Mouse (Mus musculus) gastrocnemius, postnatal 4 days (tissue): ENCODE results near the gene Rpl35a. TPM values are rescaled to one million over a fixed set of nuclear protein-coding genes. Genes with fewer than 3 reads are reported as not detected.
A peak's percentile ranks its signal among the peaks of the same experiment; 100 is the strongest.
"Not testable (repeated sequence)": the region's sequence is repeated elsewhere in the genome, so short reads cannot be mapped to it uniquely, and the experiment has no call there.

ENCODE experiments used
- DNase-seq, 2 experiments: peaks; one replicate each; pipeline ENCODE4 v3.0.0; 2021 to 2022; ENCODE audit warnings: low spot score in 2 of 2, mixed read lengths in 2 of 2
- total RNA-seq, 2 experiments: library from RNA; stranded (reverse); gene quantifications; 2 replicates each; pipeline ENCODE4 v1.2.3; 2021

Rpl35a gene
- total RNA-seq, 2 experiments from 2014 or later, result 506 to 544 TPM

DNA sequence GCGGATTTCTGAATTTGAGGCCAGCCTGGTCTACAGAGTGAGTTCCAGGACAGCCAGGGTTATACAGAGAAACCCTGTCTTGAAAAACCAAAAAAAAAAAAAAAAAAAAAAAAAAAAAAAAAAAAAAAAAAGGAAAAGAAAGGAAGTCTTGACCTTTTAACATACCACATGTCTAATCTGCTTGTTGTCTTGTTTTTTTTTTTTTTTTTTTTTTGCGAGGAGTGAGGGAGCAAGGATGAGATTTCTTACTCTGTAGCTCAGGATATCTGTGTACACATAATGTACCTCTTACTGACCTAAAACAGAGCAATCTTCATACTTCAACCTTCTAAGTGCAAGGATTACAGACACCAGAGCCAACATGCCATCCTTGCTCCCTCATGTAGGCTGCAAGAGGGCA is 1.3 kb upstream of the Rpl35a start:
- DNase-seq, result not testable (repeated sequence)

DNA sequence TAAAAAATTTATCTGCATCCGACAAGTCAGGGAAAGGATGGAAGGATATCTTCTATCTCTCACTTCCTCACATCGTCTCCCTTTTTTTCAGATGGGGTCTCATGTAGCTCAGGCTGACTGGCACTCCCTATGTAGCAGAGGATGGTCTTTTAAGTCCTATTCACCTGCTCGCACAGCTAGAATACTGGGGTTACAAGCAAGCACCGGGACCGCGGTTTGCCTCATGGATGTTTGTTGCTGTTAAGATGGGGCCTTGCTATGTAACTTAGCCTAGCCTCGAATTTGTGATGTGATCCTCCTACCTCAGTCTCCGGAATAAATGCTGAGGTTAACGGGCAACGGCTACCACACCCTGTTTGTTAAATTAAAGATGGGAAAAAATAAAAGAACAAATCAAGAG is 598 bp upstream of the Rpl35a start:
- DNase-seq, result no peak

DNA sequence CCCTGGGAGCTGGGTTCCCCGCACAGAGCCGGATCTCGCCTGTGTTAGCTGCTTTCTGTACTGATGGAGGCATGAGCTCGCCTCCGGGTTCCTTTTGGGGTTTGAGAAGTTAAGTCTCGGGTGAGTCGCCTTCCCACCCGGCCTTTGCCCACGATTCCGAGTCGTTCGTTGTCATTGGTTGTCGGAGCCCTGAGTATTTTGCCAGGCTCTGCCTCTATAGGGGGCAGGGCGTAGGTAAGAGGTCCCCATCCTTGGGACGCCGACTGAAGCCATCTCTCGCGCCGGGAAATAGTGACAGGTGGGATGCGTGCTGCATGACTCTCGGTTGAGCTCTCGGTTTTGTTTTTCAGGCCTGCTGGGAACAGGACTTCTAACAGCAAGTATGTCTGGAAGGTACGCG is 533 bp downstream of the Rpl35a start:
- peak in 1 of 2 experiments; percentile 40 for DNase-seq

DNA sequence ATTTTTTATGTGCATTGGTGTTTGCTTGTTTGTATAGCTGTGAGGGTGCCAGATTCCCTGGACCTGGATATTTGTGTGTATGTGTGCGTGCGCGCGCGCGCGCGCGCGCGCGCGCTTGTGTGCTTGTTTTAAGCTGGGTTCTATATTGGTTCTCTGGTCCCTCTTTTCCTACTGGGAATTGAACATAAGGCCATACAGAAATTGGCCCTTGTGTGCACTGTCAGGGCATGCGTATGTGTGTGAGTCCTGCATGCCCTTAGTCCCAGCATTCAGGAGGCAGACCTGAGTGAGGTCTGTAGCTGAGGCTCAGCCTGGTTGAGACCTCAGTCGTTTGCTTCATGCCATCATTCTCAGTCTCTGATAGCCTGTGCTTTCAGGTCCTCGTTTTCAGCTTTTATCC is 1.8 kb downstream of the Rpl35a start:
- no peak for DNase-seq

DNA sequence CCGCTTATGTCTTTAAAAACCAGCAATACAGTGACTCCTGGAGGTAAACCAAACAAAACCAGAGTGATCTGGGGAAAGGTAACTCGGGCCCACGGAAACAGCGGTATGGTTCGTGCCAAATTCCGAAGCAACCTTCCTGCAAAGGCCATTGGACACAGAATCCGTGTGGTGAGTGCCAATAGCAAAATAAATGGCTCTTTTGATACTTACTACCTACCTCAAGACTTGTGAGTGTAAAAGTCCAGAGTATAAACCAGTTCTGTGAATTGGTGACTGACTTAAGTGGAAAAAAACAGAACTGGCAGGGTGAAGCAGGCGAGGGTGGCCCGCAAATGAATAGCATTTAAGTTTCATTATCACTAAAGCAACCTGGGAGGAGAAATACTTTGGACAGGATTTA is 2.4 kb downstream of the Rpl35a start:
- not testable (repeated sequence) for DNase-seq

DNA sequence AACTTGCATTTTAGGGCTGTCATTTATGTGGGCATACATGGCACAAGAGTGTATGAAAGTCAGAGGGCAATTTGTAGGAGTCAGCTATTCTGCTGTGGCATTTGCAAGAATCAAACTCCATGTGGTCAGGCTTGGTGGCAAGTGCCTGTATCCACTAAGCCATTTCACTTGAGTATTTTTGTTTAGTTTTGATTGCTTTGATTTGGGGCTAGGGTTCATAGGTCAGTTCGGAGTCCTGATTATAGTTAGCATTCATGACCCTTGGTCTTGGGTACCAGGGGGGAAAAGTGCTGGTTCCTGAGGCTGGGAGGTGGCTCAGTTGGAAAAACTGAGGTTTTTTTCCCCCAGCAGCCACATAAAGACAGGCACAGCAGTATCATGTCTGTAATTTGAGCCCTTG is 3.2 kb downstream of the Rpl35a start:
- no peak for DNase-seq

DNA sequence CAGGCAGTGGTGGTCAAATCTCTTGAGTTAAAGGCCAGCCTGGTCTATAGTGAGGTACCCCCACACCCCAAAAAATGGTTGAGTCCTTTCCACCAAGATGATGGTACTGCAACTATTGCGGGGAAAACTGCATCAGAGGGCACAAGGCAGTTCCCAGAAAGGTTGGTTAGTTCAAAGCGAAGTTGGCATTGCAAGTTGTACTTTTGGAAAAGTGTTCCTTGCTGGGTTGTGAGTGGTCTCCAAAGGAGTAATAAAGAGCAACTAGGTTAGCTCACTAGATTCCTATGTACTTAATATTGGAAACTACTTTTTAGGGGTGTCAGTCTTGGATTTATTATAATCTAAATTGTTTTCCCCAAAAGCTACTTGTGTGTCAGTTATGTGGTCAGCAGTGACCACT is 4.7 kb downstream of the Rpl35a start:
- DNase-seq, result no peak

DNA sequence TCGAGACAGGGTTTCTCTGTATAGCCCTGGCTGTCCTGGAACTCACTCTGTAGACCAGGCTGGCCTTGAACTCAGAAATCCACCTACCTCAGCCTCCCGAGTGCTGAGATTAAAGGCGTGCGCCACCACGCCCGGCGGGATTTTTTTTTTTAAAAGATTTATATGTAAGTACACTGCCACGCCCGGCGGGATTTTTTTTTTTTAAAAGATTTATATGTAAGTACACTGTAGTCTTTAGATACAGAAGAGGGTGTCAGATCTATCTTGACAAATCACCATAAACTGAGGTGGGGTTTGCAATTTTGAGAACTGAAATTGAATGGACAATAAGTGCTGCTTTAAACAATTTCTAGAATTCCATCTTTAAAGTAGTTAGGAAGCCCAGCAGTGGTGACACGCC is 5.1 kb downstream of the Rpl35a start:
- no peak for DNase-seq

DNA sequence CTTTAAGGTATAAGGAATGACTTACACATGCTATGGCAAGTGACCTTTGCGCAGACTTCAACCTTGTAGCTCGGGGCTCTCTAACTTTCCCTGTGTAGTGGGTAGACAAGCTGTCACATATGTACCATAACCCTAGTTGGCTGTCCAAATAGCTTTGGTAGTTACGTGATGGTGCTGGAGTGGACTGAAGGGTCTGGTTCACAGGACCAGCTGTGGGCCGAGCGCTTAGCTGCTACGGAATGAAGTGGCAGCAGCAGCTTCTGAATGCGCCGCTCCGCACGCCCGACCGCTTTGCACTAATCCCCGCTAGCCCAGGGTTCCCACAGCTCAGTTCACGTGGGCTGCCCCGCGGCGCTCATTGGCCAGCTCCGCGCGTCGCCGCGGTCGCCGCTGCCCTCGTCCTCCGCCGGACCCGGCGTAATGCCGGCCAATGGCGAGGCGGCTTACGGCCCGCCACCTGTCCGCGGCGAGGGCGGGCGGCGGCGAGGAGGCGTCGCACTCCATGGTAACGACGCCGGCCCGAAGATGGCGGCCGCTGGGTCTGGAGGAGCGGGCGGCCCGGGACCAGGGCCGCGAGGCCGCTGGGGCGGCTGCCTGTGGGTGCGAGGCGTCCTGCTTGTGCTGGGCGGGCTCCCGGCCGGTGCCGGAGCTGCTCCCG is 5.9 kb downstream of the Rpl35a start, which contains the start of gene Lmln:
Gene Lmln (plus strand): TSS at position 498 of the 658 bp plus-strand sequence.
- DNase-seq, result peak; percentile 79 to 88

DNA sequence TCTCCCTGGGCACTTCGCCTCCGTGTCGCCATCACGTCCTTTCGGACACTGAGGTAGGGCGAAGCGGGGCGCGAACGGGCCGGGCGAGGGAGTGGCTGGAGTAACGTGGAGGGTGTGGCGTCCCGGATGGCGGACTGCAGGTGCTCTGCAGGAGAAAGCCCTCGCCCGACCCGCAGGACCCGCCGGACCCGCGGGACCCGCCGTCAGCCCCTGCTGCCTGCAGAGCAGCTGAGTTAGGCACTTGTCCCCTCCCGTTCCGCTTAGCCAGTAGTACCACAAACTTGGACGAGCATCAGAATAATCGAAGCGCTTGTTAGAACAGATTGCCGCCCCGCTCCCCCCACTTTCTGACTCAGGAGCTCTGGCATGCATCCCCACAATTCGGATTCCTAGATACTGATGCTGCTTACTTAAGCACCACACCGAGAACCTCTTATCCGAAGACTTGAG is 6.5 kb downstream of the Rpl35a start:
- DNase-seq, result peak in 1 of 2 experiments; percentile 46

DNA sequence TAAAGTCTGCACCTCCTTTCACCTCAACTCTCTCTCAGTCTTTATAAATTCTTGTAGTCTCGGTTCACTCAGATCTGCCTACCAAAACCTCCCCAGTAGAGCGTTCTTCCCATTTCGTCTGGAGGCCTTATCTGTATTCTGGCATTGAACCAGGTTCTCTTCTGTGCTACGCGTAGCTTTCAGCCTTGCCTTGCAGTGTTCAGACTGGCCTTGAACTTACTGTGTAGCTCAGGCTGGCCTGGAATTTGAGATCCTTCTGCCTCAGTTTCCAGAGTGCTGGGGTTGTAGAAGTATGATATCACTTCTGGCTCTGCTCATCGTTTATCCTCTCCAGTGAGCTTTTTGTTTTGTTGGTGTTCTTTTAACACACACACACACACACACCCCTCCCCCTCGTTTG is 7.0 kb downstream of the Rpl35a start:
- DNase-seq, result no peak

DNA sequence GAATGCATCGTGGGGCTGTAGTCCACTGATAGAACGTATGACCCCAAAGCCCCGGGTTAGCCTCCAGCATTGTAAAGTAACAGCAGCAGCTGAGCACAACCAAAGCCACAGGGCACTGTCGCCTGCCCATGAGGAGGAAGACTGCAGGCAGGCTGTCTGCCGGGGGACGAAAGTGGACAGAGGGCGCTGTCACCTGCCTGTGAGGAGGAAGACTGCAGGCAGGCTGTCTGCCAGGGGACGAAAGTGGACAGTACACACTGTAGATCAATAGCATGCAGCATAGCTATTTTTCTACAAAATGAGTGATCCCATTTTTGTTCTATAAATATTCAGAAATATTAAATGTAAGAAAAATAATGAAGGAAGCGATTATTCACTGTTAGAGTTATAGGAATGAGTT is 8.4 kb downstream of the Rpl35a start:
- no peak for DNase-seq

DNA sequence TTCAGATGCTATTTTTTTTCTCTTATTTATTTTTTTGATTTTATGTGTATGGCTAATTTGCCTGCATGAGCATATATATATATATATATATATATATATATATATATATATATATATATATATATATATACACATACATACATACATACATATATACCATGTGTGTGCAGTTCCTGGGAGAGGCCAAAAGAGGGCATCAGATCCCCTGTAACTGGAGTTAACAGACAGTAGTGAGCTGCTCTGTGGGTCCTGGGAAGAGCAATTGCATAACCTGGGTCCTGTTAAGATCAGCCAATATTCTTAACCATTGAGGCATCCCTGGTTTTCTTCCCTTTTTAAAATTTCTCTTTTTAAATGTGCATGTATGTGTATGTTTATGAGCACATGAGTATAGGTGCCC is 14.7 kb downstream of the Rpl35a start:
- no peak for DNase-seq

DNA sequence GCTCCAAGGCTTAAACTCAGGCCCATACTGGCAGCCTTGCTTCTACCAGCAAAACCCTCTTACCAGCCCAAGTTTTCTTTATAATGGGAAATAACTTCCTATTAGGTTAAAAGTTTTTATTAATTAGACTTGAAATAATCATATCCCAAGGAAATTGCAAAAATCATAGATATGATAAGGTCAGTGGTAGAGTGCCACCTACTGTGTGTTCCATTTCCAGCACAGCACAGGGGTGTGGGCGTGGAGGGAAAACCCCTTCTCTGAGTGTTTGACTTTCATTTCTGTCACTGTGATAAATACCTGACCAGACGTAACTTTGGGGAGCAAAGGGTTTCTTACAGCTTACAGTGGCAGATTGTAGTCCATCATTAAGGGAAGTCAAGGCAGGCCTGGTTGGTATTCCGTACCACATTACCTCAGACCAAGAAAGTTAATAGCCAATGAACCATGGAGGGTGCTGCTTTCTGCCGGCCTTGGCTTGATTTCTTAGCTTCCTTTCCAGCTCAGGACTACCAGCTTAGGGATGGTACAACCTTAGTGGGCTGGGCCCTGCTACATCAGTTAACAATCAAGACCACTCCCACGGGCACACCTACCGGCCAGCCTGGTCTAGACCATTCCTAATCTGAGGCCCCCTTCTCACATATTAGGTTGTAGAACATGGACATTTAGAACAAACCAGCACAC is 16.8 kb downstream of the Rpl35a start:
- DNase-seq, result no peak

DNA sequence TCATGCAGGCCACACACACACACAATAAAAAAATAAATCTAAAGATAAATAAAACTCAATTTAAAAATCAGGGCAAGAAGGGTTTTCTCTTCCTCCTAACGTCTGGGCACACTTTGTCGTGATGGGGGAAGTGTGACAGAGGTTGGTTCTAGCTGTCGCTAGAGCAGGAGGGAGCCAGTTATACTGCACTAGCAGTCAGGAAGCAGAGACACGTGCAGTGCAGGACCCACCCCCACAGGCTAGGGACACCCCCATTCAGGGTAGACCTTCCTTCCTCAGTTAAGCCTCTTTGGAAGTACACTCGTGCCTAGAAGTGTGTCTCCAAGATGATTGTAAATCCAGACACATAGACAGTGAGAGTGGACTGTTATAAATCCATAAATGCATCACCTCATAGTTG is 18.7 kb downstream of the Rpl35a start:
- no peak for DNase-seq

DNA sequence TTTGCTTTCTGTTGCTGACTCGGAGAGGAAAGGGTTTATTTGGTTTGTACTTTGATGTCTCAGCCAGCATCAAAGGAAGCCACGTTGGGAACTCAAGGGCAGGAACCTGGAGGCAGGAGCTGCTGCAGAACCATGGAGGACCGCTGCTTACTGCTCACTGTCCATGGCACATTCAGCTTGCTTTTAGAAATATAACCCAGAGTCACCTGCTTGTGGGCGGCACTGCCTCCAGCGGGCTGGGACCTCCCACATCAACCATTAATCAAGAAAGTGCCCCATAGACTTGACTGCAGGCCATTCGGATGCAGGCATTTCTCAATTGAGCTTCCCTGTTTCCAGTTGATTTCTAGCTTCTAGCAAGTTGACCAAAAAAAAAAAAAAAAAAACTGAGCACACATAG is 19.8 kb downstream of the Rpl35a start:
- no peak for DNase-seq

DNA sequence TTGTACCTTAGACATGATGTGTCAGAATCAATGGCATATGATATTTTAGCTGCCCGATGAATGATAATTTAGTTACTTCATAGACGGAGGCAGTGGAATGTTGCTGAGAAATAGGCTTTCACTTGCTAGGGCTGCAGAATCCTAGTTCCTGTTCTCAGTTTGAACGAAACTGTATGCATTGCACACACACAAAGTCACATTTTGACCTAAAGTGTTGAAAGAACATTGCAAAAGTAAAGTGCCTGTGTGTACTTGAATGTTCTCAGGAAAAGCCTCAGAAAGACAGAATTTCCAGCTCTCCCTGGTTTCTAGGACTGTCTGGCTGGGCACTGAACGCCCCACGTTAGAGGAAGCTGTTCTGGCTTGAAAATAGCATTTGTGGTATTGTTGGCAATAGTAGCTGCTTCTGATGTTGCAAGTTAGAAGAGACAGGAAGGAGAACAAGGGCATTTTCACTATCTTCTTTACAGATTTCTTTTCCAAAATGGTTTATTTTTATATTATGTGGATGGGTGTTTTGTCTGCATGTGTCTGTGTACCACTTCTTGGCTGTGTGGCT is 20.9 kb downstream of the Rpl35a start:
- DNase-seq, result no peak

DNA sequence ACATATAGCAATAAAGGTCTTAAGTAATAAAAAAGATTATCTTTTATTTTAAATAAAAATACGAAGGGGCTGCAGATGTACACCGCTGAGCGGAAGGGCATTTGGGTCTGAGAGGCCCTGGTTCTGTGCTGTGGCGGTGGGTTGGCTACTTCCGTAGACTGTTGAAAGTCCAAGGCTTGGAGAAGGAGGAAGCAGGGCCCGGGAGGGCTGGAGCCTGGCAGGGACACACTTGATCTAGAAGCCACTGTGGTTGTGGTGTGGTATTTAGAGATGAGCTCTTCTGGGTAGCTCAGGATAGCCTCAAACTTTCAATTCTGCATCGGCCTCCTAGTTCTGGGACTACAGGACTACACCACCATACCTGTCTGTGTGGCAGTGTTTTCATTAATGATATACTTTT is 23.8 kb downstream of the Rpl35a start:
- DNase-seq, result no peak

DNA sequence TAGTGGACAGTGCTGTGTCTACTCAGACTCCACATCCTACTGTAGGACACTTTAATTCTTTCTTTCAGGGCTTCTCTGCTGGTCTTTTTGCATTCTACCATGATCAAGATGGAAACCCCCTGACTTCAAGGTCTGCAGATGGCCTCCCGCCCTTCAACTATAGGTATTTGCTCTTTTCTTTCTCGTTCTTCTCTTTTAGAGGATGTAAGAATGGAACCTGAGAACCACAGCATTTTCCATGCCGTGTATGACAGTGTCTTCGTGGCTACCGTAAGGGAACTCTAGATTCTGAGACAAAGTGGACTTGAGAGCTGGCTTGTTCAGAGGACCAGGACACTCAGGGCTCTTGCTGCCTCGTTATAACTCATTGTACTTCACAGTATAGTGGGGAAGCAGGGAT is 26.7 kb downstream of the Rpl35a start:
- no peak for DNase-seq

DNA sequence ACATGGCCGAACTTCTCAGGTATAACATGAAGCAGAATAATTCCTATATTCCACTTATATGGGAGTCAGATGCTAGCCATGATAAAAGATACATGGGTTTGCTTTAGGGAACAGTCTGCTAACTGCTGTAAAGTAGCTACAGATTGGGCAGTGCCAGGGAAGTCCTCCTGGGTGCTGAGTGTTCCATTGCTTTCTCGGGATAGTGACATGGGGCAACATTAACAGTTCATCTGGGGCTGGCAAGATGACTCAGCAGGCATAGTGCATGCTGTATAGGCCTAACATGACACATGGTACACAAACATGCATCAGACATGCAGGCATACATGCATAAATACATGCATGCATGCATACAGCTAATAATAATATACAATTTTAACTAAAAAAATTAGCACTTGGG is 27.7 kb downstream of the Rpl35a start:
- DNase-seq, result no peak

DNA sequence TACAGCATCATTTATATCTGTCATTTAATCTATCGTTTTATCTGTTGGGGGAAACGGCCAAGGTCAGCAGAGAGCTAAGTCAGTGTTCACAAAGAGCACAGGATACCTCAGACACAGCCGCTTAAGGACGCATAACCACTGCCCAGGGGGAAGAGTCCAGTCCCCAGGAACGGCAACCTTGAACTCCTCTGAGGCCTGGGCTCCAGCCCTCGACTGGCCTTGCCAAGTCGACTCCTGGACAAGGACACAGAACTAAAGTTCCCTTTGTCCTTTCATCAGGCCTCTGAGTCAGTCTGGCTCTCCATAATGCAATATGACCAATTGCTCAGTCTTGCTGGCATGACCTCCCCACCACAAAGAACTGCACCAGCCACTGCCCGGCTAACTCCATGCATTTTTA is 29.4 kb downstream of the Rpl35a start:
- no peak for DNase-seq
